13 mouse cellular contexts compared by ENCODE assay signal in genomic region chr17:78586318-78587105, GRCm38 (mm10).
A peak's percentile ranks its signal among the peaks of the same experiment; 100 is the strongest.
DNase-seq lines count a peak whose midpoint lies in the region; ATAC-seq and TF ChIP-seq lines count a peak whose summit lies in the region.
"Had no signal": no experiment of that assay in that cellular context is flagged by ENCODE, and none has a peak within 500 bp of the region (broad histone marks: within the 10 kb centered on the region; RNA-seq: fewer than 3 reads in every experiment).

No protein-coding gene starts in this region.

- no peak overlapping the region for H3K9ac ChIP-seq in lung, postnatal 0 days (replicated peaks; ENCODE audit: low read depth)
- peak overlapping the region; percentile 31; the same call in 1 of the 2 replicates for H3K9ac ChIP-seq in intestine, embryonic 16.5 days (ENCODE audit: low read depth, low read length)

- 76% methylated on average over 12 of the region's 12 CpGs for WGBS in heart, embryonic 10.5 days
- WGBS in lung, postnatal 0 days = 61% methylated on average over 12 of the region's 12 CpGs
- whole genome bisulfite sequencing in intestine, embryonic 16.5 days = 79% methylated on average over 12 of the region's 12 CpGs

- peak overlapping the region; percentile 69 for H3K27ac ChIP-seq in heart, embryonic 10.5 days
- H3K27ac ChIP-seq in lung, postnatal 0 days (ENCODE audit: low read length) = no peak overlapping the region
- peak overlapping the region; percentile 85 for H3K27ac ChIP-seq in intestine, embryonic 16.5 days (ENCODE audit: low read length)

- peak; percentile 47; the same call in 1 of the 2 replicates for ATAC-seq in lung, postnatal 0 days
- ATAC-seq in intestine, embryonic 16.5 days = no peak; the same call in 1 of the 2 replicates
- ATAC-seq in monocyte, adult 5-6 weeks (replicated peaks; ENCODE audit: insufficient number of reproducible peaks, low FRiP score, low TSS enrichment, poor library complexity, severe bottlenecking) = 0 out of 2 replicates have a peak, but pooled peaks have one; percentile 49

- H3K27me3 ChIP-seq in heart, embryonic 10.5 days (ENCODE audit: insufficient read depth, poor library complexity, severe bottlenecking) = peaks cover 11% of the 10 kb centered on the region
- H3K27me3 ChIP-seq in lung, postnatal 0 days (replicated peaks; ENCODE audit: insufficient read depth, low read length) = no peaks in the 10 kb centered on the region
- H3K27me3 ChIP-seq in intestine, embryonic 16.5 days (replicated peaks; ENCODE audit: control insufficient read depth, insufficient read depth, low read length) = no peaks in the 10 kb centered on the region

- H3K4me1 ChIP-seq in heart, embryonic 10.5 days = peaks cover 20% of the 10 kb centered on the region
- H3K4me1 ChIP-seq in lung, postnatal 0 days (ENCODE audit: insufficient read depth, low read depth, low read length) = no peaks in the 10 kb centered on the region
- peaks cover 5% of the 10 kb centered on the region; the same call in 1 of the 2 replicates for H3K4me1 ChIP-seq in intestine, embryonic 16.5 days (ENCODE audit: control insufficient read depth, insufficient read depth, low read length)

- no peak for TF ChIP-seq CTCF in lung, postnatal 0 days (IDR thresholded peaks at IDR 0.05)

- intact Hi-C loops in heart, postnatal 10 days (cut with DNase I) = no loop called here

- H3K9me3 ChIP-seq in heart, embryonic 10.5 days = no peaks in the 10 kb centered on the region
- no peaks in the 10 kb centered on the region for H3K9me3 ChIP-seq in lung, postnatal 0 days (ENCODE audit: low read length)
- H3K9me3 ChIP-seq in intestine, embryonic 16.5 days (ENCODE audit: control insufficient read depth, low read length) = no peaks in the 10 kb centered on the region

- no peaks in the 10 kb centered on the region for H3K36me3 ChIP-seq in heart, embryonic 10.5 days
- H3K36me3 ChIP-seq in lung, postnatal 0 days (ENCODE audit: insufficient read depth, low read length) = no peaks in the 10 kb centered on the region
- H3K36me3 ChIP-seq in intestine, embryonic 16.5 days (ENCODE audit: control insufficient read depth, insufficient read depth, low read length) = no peaks in the 10 kb centered on the region

- DNase-seq in heart, embryonic 10.5 days (ENCODE audit: low spot score) = no peak
- DNase-seq in heart, postnatal 10 days = no peak
- DNase-seq in lung, postnatal 0 days (ENCODE audit: low spot score) = no peak
- no peak for DNase-seq in lung, postnatal 4 days
- no peak for DNase-seq in layer of hippocampus, postnatal 25 days (ENCODE audit: extremely low spot score in 1 of 2, low spot score in 1 of 2)
- no peak for DNase-seq in adrenal gland, postnatal 14 days
- DNase-seq: cerebellum, adult 9-10 months; gastrocnemius, postnatal 25 days; kidney, adult 11 months; right cerebral cortex, postnatal 25 days had no signal

- no peak for TF ChIP-seq EP300 in lung, postnatal 0 days (IDR thresholded peaks at IDR 0.05)

- H3K4me2 ChIP-seq in lung, postnatal 0 days (replicated peaks; ENCODE audit: low read depth, low read length) = no peak overlapping the region
- H3K4me2 ChIP-seq in intestine, embryonic 16.5 days (ENCODE audit: low read depth, low read length) = 0 out of 2 replicates have a peak overlapping the region, but pooled peaks have one; percentile 20
- H3K4me2 ChIP-seq: midbrain, embryonic 11.5 days had no signal

- H3K4me3 ChIP-seq in heart, embryonic 10.5 days = no peak overlapping the region; the same call in 1 of the 2 replicates
- H3K4me3 ChIP-seq in lung, postnatal 0 days (ENCODE audit: low read depth, low read length) = no peak overlapping the region
- H3K4me3 ChIP-seq in intestine, embryonic 16.5 days (ENCODE audit: low read length) = no peak overlapping the region
